Mouse (Mus musculus) olfactory bulb, adult 2 months (tissue): ENCODE data around the gene Tcf7l2.

Experiments used
- CTCF ChIP-seq: fragments of 200-500 bp; IDR thresholded peaks from 2 replicates; pipeline ENCODE4 v1.5.1; 2012; ENCODE audit warnings: low read depth, mild to moderate bottlenecking, low read length, moderate library complexity; ENCODE audit not compliant: insufficient read depth
- POLR2A ChIP-seq: fragments of 200-500 bp; IDR thresholded peaks from 2 replicates; pipeline ENCODE4 v1.6.1; 2012; ENCODE audit warnings: mild to moderate bottlenecking, low read depth, low read length, moderate library complexity; ENCODE audit not compliant: insufficient read depth

- TF ChIP-seq POLR2A (no peak), CTCF (no peak)
Observed at GRCm38 (mm10) chr19:55867255-55867654, 125.6 kb downstream of the Tcf7l2 start.
